Mouse (Mus musculus) cerebellum, adult 11 months (tissue): ENCODE measurements around the gene Bmp2k.
A peak's percentile ranks its signal among the peaks of the same experiment; 100 is the strongest.

Source experiments
- DNase-seq: peaks from one replicate; pipeline ENCODE4 v3.0.0; 2022

The Bmp2k gene

GRCm38 (mm10) chr5:97110133-97110532 lies 112.6 kb downstream of the Bmp2k start:
- DNase-seq: no peak

GRCm38 (mm10) chr5:97110697-97111096 lies 113.2 kb downstream of the Bmp2k start:
- no peak for DNase-seq

- peak; percentile 99 for DNase-seq
Observed at GRCm38 (mm10) chr5:97111207-97111910, 113.9 kb downstream of the Bmp2k start, which contains the start of gene Paqr3. TSS of gene Paqr3 (minus strand) at chr5:97111596.

- no peak for DNase-seq
Observed at GRCm38 (mm10) chr5:97124977-97125376, 127.5 kb downstream of the Bmp2k start.

GRCm38 (mm10) chr5:97125459-97125970 lies 128.0 kb downstream of the Bmp2k start:
- no peak for DNase-seq

- peak; percentile 33 for DNase-seq
Observed at GRCm38 (mm10) chr5:97126005-97126404, 128.5 kb downstream of the Bmp2k start.

- DNase-seq: no peak
Observed at GRCm38 (mm10) chr5:97127284-97127683, 129.8 kb downstream of the Bmp2k start.

GRCm38 (mm10) chr5:97128242-97129226 lies 131.0 kb downstream of the Bmp2k start:
- peak; percentile 64 for DNase-seq

- no peak for DNase-seq
Observed at GRCm38 (mm10) chr5:97129589-97129988, 132.1 kb downstream of the Bmp2k start.

- DNase-seq: no peak
Observed at GRCm38 (mm10) chr5:97135331-97135730, 137.8 kb downstream of the Bmp2k start.
